Mouse (Mus musculus) spleen, postnatal 14 days (tissue): ENCODE data around the gene Soga1.

ENCODE experiments used
- DNase-seq, 2 experiments: peaks; one replicate each; pipeline ENCODE4 v3.0.0; 2021 to 2022; ENCODE audit warnings: low spot score in 2 of 2

Soga1 gene

GRCm38 (mm10) chr2:156987316-156987715, 91.7 kb downstream of the Soga1 start:
- DNase-seq = no peak

GRCm38 (mm10) chr2:156982864-156983263, 96.2 kb downstream of the Soga1 start:
- no peak for DNase-seq

GRCm38 (mm10) chr2:156981291-156981690, 97.8 kb downstream of the Soga1 start:
- DNase-seq = no peak

GRCm38 (mm10) chr2:156980059-156980458, 99.0 kb downstream of the Soga1 start:
- DNase-seq = no peak

GRCm38 (mm10) chr2:156976711-156977110, 102.3 kb downstream of the Soga1 start:
- no peak for DNase-seq

- DNase-seq = no peak
Measured at GRCm38 (mm10) chr2:156974967-156975366, 104.1 kb downstream of the Soga1 start.

GRCm38 (mm10) chr2:156973316-156974100, 105.5 kb downstream of the Soga1 start:
- DNase-seq = no peak

GRCm38 (mm10) chr2:156970253-156970652, 108.8 kb downstream of the Soga1 start:
- DNase-seq = no peak

- no peak for DNase-seq
Measured at GRCm38 (mm10) chr2:156968501-156968900, 110.6 kb downstream of the Soga1 start.

- no peak for DNase-seq
Measured at GRCm38 (mm10) chr2:156967388-156967787, 111.7 kb downstream of the Soga1 start.
